Mouse (Mus musculus) natural killer cell, adult 2 months (primary cell): Measurements from ENCODE around the gene Naa11.
A peak's percentile ranks its signal among the peaks of the same experiment; 100 is the strongest.

ENCODE experiments used
- DNase-seq, 2 experiments: peaks; one replicate each; pipeline ENCODE4 v3.0.0; 2022; ENCODE audit warnings: low spot score in 2 of 2

Gene Naa11

GRCm38 (mm10) chr5:97392160-97392559 lies at the start of gene Naa11:
Naa11 (minus strand) TSS chr5:97392379.
- DNase-seq = no peak

- DNase-seq = no peak
Observed at GRCm38 (mm10) chr5:97432512-97432911, 40.3 kb upstream of the Naa11 start.

- DNase-seq = no peak
Observed at GRCm38 (mm10) chr5:97429976-97430375, 37.8 kb upstream of the Naa11 start.

DNA sequence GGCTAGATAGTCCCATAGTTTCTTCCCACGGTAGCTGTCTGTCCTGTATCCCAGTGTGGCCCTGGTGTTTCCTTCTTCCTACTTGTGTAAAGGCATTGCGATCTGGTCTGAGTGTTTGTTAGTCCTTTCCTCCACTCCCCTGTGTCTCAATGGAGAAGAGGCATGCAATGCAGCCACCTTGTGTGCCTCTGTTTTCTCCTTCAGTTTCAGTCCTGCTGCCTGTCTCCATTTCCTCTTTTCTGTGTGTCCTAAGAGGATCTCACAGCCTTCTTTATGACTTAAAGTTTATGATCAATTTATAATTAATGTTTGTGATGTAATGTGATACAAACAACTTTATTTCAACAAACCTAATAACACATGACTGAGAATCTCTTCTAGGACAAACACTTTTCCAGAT lies 29.5 kb upstream of the Naa11 start:
- no peak for DNase-seq

DNA sequence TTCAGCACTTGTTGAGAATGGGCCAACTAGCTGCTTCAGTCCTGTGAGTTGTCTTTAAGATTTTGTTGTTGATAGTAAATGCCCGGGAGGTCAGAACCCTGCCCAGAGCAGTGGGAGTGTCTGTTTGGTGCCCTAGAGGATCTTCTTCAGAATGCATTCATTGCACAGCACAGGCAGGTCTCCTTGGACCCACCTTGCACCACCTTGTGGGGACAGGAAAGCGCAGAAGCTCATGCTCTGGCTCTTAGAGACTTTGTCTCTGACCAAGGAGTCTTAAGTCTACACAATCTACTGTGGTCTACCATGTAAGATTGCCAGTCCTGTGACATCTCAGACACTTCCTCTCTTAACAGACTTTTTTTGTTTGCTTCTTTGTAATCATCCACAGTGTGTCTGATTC lies 25.0 kb upstream of the Naa11 start:
- DNase-seq = no peak

- DNase-seq = no peak
Observed at GRCm38 (mm10) chr5:97415837-97416236, 23.7 kb upstream of the Naa11 start.

GRCm38 (mm10) chr5:97413716-97414115 lies 21.5 kb upstream of the Naa11 start:
- DNase-seq = no peak

- DNase-seq = no peak
Observed at GRCm38 (mm10) chr5:97410190-97410589, 18.0 kb upstream of the Naa11 start.

DNA sequence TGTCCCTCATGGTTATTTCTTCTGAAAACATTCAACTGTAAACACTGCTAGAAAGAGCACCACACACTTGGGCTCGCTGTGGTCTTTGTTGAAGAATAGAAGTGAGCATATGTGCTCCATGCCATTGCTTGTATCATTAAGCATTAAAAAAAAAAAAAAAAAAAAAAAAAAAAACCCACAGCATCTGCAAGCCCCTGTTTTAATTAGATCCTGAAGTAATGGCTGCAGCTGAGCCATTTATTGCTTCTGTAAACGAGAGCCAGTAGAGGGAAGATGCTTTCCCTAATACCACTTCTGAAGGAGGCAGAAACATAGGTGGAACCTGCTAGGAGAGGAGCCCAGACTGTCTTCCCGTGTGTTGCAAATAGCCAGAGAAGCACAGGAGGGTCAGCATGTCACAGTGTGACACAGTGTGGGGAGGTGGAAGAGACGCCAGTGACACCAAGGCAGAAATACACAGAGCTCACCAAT lies 17.1 kb upstream of the Naa11 start:
- no peak for DNase-seq

GRCm38 (mm10) chr5:97401042-97401441 lies 8.9 kb upstream of the Naa11 start:
- DNase-seq = no peak

- DNase-seq = peak in 1 of 2 experiments; percentile 26
Observed at GRCm38 (mm10) chr5:97397585-97397984, 5.4 kb upstream of the Naa11 start.

- DNase-seq = no peak
Observed at GRCm38 (mm10) chr5:97387622-97388021, 4.6 kb downstream of the Naa11 start.

DNA sequence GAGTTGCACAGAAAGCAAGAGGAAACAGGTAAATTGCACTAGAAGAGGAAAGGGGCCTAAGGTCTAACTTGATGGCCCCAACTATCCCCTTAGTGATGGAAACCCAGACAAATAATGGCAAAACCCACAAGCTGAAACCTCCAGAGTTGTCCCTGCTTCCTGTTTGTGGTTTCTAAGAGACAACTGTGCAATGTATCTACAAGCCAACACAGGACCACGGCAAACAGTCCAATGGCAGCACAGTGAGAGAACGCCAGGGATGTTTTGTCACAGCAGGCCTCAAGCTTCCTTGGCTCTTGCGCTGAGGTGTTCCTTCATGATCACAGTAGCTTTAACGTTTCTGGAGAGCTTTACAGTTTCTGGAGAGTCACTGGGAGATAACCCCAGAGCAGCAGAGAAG lies 7.8 kb downstream of the Naa11 start:
- no peak for DNase-seq

DNA sequence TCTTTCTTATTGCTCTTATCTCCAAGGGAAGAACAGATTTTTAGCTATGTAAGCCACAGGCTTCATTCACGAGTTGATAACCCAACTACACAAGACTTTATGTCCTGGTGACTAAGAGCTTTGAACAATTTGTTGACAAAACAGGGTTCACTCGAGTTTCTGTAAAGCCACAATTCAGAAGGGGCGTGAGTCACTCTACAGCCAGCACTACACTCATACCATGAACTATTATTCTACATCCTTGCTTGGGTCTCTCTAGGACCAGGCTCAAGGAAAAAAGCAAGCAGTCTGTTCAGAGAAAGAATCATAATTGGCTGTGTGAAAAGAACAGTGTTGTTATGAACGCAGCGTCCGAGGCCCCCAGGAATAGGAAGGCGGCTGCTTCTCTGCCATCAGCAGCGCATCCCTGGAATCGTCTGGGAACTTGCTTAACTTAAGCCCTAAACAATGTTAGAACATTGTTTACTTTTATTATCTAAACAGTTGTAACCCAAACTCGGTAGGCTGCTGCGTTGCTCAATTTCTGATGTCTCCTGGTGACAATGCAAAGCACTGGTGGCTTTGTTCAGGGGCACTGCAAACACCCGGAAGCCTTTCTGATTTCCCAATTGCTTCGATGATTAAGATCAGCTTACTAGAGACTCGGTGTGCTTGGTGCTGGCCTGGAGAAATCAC lies 9.5 kb downstream of the Naa11 start:
- DNase-seq = no peak

DNA sequence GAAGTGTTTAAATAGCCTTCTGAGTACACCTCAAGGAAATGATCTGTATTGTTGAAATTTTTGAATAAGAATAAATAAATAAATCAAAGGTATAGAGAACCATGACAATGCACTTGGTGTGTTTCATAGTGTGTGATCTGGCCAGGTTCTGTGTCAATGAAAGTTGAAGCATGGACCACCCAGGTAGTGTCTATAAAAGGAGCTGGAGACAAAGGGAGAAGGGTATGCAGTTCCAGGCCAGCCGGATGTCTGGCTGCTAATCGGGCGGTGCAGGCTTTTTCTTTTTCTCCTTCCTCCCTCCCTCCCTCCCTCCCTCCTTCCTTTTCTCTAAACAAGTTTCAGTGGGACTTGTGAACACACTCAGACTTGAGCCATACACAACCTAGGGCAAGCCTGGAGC lies 12.2 kb downstream of the Naa11 start:
- DNase-seq = no peak

GRCm38 (mm10) chr5:97364781-97365180 lies 27.4 kb downstream of the Naa11 start:
- no peak for DNase-seq

DNA sequence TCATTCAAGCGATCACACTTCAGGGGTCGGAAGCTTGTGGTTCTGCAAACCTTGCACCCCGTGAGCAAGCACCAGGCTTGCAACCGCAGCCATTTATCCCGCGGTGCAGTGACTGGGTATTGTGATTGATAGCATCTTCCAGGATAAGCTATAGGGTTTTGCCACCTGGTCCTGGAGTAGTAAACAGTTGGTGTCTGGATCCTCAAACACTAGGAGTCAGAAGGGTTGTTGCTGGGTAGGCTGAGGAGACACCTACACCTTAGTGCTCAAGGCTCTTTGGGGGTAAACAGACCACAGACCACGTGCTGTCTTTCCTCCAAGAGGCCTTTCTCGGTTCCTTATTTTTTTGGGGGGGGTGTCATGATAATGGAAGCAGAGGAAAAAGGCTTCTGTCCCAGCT lies 27.9 kb downstream of the Naa11 start:
- DNase-seq = no peak

- DNase-seq = no peak
Observed at GRCm38 (mm10) chr5:97362539-97362938, 29.6 kb downstream of the Naa11 start.

DNA sequence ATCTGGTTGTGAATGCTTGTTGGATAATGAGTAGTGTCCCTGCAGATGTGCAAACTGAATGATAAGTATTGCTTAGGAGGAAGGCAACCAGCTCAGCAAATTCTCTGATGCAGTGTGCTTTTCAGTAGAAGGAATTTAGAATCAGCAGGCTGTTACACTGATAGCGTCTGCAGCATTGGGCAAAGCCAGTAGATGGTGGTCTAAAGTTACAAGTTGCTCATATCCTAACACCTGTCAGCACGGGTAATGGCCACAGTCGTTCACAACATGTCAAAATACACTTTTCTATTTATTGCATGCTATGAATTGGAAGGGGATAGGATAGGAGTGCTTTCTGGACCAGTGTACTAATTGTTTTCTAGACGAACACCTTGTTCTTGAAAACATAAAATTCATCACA lies 33.1 kb downstream of the Naa11 start:
- no peak for DNase-seq

GRCm38 (mm10) chr5:97356135-97356534 lies 36.0 kb downstream of the Naa11 start:
- DNase-seq = no peak

GRCm38 (mm10) chr5:97355152-97355551 lies 37.0 kb downstream of the Naa11 start:
- DNase-seq = no peak

DNA sequence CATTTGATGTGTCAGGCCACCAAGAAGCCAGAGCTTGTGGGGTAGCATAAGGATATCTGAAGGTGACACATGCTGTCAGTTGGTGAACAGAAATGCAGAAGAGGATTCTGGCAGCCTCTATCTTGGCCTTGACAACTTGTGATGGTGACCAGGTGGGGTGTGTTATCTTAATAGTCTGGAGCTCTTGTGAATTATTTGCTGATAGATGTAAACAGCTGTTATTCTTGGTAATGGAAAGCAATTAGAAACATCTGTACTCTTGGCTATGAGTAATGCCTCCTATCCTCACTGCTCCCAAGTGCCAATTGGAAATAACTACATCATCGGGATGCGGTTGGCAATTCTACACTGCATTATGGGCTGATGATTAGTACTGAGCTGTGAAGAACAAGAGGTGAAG lies 43.4 kb downstream of the Naa11 start:
- DNase-seq = no peak

- DNase-seq = no peak
Observed at GRCm38 (mm10) chr5:97348310-97348709, 43.9 kb downstream of the Naa11 start.

DNA sequence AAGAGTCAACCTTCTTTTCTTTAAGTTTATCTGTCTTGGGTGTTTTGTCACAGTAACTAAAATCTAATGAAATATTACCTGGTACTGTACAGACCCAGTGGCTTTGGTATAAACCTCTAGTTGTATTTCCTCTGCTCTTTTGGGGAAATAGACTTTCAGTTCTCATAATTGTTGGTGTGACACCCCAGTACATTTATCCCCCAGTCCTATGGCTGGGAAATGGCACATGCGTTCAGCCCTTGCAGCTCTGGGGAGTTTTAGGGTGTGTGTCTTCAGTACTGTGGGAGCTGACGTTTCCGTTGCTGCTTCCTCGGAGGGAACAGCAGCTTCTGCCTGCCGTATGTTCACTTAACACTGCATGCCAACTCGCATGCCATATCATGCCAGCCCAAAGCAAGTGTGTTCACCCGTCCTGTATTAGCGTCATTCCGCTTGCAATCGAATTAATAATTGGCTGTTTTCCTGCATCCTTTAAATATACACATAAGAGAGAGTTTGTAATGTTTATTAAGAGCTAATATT lies 46.4 kb downstream of the Naa11 start:
- DNase-seq = no peak
